Mouse (Mus musculus) midbrain, embryonic 15.5 days (tissue): Measurements from ENCODE around the gene Fgfr2. TPM values are rescaled to one million over a fixed set of nuclear protein-coding genes. Genes with fewer than 3 reads are reported as not detected.

Experiments
- ATAC-seq: fragments of 200-750 bp; cut with Nextera tagmentation; replicated peaks from 2 replicates; pipeline ENCODE4 v1.8.0; 2017; ENCODE audit warnings: moderate TSS enrichment
- H3K27ac ChIP-seq: fragments of 300-500 bp; sonication (generic); 2 replicates; pipeline ENCODE4 v1.5.1; 2015; ENCODE audit warnings: mild to moderate bottlenecking, inconsistent platforms
- H3K27me3 ChIP-seq: fragments of 300-500 bp; sonication (generic); replicated peaks from 2 replicates; pipeline ENCODE4 v1.6.1; 2015; ENCODE audit warnings: inconsistent platforms
- H3K36me3 ChIP-seq: fragments of 300-500 bp; sonication (generic); replicated peaks from 2 replicates; pipeline ENCODE4 v1.6.1; 2015; ENCODE audit warnings: inconsistent platforms
- H3K4me1 ChIP-seq: fragments of 300-500 bp; sonication (generic); 2 replicates; pipeline ENCODE4 v1.6.1; 2015; ENCODE audit warnings: inconsistent platforms
- H3K4me2 ChIP-seq: fragments of 300-500 bp; sonication (generic); 2 replicates; pipeline ENCODE4 v1.6.1; 2015; ENCODE audit warnings: inconsistent platforms, mild to moderate bottlenecking, moderate library complexity
- H3K4me3 ChIP-seq: fragments of 300-500 bp; sonication (generic); 2 replicates; pipeline ENCODE4 v1.5.1; 2015; ENCODE audit warnings: mild to moderate bottlenecking, inconsistent platforms
- H3K9ac ChIP-seq: fragments of 300-500 bp; sonication (generic); 2 replicates; pipeline ENCODE4 v1.6.1; 2015; ENCODE audit warnings: mild to moderate bottlenecking, inconsistent platforms
- H3K9me3 ChIP-seq: fragments of 300-500 bp; sonication (generic); 2 replicates; pipeline ENCODE4 v1.6.1; 2016; ENCODE audit warnings: inconsistent platforms
- WGBS: fragments of 180-500 bp; shearing (Covaris S2); methylation state at CpG from one replicate; pipeline ENCODE4 v1.1.7; 2015; ENCODE audit warnings: mixed read lengths; 5-methylcytosine and 5-hydroxymethylcytosine counted together
- polyA plus RNA-seq: library from polyadenylated mRNA; unstranded; fragments of >200 nt; fragmentation: Nextera tagmentation; extraction: Ambion mirVana; gene quantifications from 2 replicates; pipeline ENCODE4 v1.2.1, GENCODE M21; 2015

The Fgfr2 gene
- polyA plus RNA-seq, 1 experiment from 2014 or later = 23.3 TPM

- Histone ChIP-seq H3K27ac (no peak overlapping the region), H3K4me3 (no peak overlapping the region), H3K9ac (no peak overlapping the region), H3K36me3 (no peaks in the 10 kb centered on the region), H3K9me3 (no peaks in the 10 kb centered on the region), H3K4me1 (peaks cover 12% of the 10 kb centered on the region), H3K27me3 (no peaks in the 10 kb centered on the region), H3K4me2 (no peak overlapping the region)
- ATAC-seq = no peak
- 75% methylated on average over 5 of the region's 5 CpGs for WGBS
Observed at GRCm38 (mm10) chr7:132260632-132261031, 862.5 kb downstream of the Fgfr2 start.

- no peaks in the 10 kb centered on the region for H3K9me3 ChIP-seq
- no peak overlapping the region for H3K4me3 ChIP-seq
- H3K4me1 ChIP-seq = peaks cover 7% of the 10 kb centered on the region
- H3K27ac ChIP-seq = no peak overlapping the region
- no peak overlapping the region for H3K9ac ChIP-seq
- no peak overlapping the region for H3K4me2 ChIP-seq
- H3K27me3 ChIP-seq = no peaks in the 10 kb centered on the region
- ATAC-seq = no peak
- WGBS = 45% methylated on average over 7 of the region's 7 CpGs
- H3K36me3 ChIP-seq = no peaks in the 10 kb centered on the region
Observed at GRCm38 (mm10) chr7:132258817-132259216, 864.3 kb downstream of the Fgfr2 start.

- Histone ChIP-seq H3K27me3 (no peaks in the 10 kb centered on the region), H3K4me3 (no peak overlapping the region), H3K27ac (no peak overlapping the region), H3K4me1 (peaks cover 5% of the 10 kb centered on the region), H3K36me3 (no peaks in the 10 kb centered on the region), H3K9me3 (no peaks in the 10 kb centered on the region), H3K4me2 (no peak overlapping the region), H3K9ac (no peak overlapping the region)
- 58% methylated on average over 5 of the region's 5 CpGs for WGBS
- no peak for ATAC-seq
Observed at GRCm38 (mm10) chr7:132258216-132258615, 864.9 kb downstream of the Fgfr2 start.

DNA sequence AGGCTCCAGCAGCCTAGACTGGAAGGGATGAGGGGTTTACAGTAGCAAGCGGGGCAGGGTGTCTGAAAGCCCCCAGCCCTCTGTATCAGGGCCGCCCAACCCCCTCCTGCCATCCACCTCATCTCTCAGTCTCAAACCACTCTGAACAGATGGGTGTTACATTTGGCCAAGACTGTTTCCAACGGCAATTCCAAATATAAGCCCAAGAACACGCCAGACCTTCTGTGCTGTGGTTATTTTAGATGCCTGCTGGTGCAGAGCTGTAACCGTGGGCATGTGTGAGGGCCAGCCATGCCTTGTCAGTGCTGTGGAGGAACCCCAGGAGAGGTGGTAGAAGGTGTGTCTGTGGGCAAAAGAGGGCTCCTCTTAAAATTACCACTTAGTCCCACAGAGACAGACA lies 869.6 kb downstream of the Fgfr2 start:
- ATAC-seq = no peak
- Histone ChIP-seq H3K4me1 (peaks cover 1% of the 10 kb centered on the region), H3K9me3 (no peaks in the 10 kb centered on the region), H3K36me3 (no peaks in the 10 kb centered on the region), H3K4me3 (no peak overlapping the region), H3K27me3 (no peaks in the 10 kb centered on the region), H3K9ac (no peak overlapping the region), H3K4me2 (no peak overlapping the region), H3K27ac (no peak overlapping the region)
- 83% methylated on average over 5 of the region's 5 CpGs for WGBS

DNA sequence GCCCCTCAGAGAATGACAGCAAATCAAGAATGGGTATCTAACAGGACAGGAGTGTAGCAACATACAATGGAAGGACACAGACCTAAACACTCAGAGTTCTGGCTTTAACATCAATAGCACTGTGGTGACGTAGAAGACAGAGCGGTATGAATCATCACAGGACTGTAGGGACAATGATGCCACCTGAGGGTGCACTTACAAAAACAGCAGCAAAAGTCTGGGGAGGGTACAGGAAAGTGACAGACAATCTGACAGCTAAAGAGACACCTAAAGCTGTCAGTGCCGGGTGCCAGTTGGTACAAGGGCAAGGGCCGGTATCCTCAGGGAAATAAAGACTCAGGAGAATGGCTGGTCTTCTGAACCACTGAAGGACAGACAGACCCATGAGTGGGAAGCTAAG lies 870.1 kb downstream of the Fgfr2 start:
- H3K36me3 ChIP-seq = no peaks in the 10 kb centered on the region
- no peak for ATAC-seq
- no peaks in the 10 kb centered on the region for H3K9me3 ChIP-seq
- H3K27me3 ChIP-seq = no peaks in the 10 kb centered on the region
- no peak overlapping the region for H3K9ac ChIP-seq
- WGBS = 90% methylated on average over 4 of the region's 4 CpGs
- no peak overlapping the region for H3K4me3 ChIP-seq
- no peak overlapping the region for H3K4me2 ChIP-seq
- peaks cover 6% of the 10 kb centered on the region for H3K4me1 ChIP-seq
- no peak overlapping the region for H3K27ac ChIP-seq

DNA sequence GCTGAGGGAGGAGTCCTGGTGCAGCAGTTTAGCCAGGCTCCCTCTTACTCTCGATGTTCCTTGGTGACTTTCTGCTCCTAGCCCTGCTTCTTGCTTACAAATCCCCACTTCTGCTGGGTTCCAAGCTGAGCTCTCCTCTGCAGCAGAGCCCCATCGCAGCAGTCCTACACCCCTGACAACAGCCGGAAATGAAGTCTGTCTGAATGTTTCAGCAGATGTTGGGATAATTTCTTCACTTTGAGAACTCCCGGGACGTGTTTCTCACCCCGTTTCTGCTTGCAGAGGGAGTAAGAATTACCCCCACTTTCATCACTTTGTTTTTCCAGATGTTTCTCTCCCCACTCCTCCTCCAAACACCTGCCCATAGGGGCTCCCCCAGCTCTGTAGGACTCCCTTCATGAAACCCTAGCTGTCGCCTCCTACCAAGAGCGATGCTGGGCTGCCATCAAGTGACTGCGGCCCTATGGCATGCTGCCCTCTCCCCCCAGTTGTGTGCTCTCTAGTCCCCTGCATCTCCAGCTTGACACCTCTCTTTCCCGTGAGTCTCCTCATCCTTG lies 873.5 kb downstream of the Fgfr2 start:
- no peak overlapping the region for H3K27ac ChIP-seq
- no peak overlapping the region for H3K4me2 ChIP-seq
- H3K4me1 ChIP-seq = peaks cover 27% of the 10 kb centered on the region
- no peaks in the 10 kb centered on the region for H3K9me3 ChIP-seq
- H3K9ac ChIP-seq = no peak overlapping the region
- no peak for ATAC-seq
- 81% methylated on average over 10 of the region's 10 CpGs for WGBS
- no peaks in the 10 kb centered on the region for H3K36me3 ChIP-seq
- no peaks in the 10 kb centered on the region for H3K27me3 ChIP-seq
- no peak overlapping the region for H3K4me3 ChIP-seq

DNA sequence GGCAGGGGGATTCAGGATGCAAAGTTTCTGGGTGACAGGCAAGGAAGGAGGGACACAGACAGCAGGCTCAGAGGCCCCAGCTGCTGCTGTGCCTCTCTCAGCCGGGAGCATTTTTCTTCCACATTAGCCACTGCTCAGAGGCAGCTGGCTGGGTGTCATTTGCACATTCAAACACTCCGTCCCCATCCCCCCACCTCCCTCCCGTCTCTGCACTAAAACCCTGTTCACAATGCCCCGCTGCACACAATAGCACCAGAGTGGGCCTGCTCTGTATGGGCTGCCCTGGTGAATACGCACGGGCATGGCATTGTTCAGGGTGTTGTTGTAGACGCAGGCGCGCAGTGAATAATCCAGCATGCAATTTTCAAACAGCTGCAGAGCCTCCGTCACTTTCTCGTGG lies 875.6 kb downstream of the Fgfr2 start:
- H3K4me2 ChIP-seq = peak overlapping the region; percentile 25
- WGBS = 6% methylated on average over 11 of the region's 11 CpGs

GRCm38 (mm10) chr7:132247091-132247490 lies 876.1 kb downstream of the Fgfr2 start:
- H3K9ac ChIP-seq = no peak overlapping the region; the same call in 1 of the 2 replicates
- no peak overlapping the region for H3K4me3 ChIP-seq
- WGBS = 36% methylated on average over 5 of the region's 5 CpGs
- H3K4me2 ChIP-seq = peak overlapping the region; percentile 25; the same call in 1 of the 2 replicates
- ATAC-seq = no peak
- no peaks in the 10 kb centered on the region for H3K9me3 ChIP-seq
- no peaks in the 10 kb centered on the region for H3K36me3 ChIP-seq
- peak overlapping the region; percentile 74 for H3K27ac ChIP-seq
- no peaks in the 10 kb centered on the region for H3K27me3 ChIP-seq
- peaks cover 27% of the 10 kb centered on the region for H3K4me1 ChIP-seq

More for the DNA sequence above, 875.6 kb downstream of the Fgfr2 start:
- H3K4me3 ChIP-seq = no peak overlapping the region
- no peaks in the 10 kb centered on the region for H3K27me3 ChIP-seq
- ATAC-seq = peak; percentile 95
- H3K9ac ChIP-seq = no peak overlapping the region; the same call in 1 of the 2 replicates
- peaks cover 27% of the 10 kb centered on the region for H3K4me1 ChIP-seq
- H3K27ac ChIP-seq = peak overlapping the region; percentile 74
- no peaks in the 10 kb centered on the region for H3K9me3 ChIP-seq
- H3K36me3 ChIP-seq = no peaks in the 10 kb centered on the region

DNA sequence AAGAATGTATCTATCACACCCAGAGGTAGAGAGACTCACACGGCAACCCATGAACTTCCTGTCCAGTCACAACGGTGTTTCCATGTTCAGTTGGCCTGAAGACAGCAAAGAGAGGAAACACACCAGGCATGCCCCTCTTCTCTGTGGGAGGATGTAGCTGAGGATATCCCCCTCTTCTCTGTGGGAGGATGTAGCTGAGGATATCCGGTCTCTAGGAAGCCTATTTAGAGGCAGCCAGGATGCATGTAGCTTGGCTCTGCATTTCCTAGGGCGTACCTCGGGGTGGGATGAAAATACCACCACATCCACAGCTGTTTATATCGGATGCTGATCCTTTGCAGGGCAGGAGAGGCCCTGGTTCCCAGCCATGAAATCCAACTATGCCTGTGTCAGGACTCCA lies 877.4 kb downstream of the Fgfr2 start:
- Histone ChIP-seq H3K4me1 (peaks cover 27% of the 10 kb centered on the region), H3K36me3 (no peaks in the 10 kb centered on the region), H3K4me2 (no peak overlapping the region), H3K27me3 (no peaks in the 10 kb centered on the region), H3K27ac (no peak overlapping the region), H3K9ac (no peak overlapping the region), H3K9me3 (no peaks in the 10 kb centered on the region), H3K4me3 (no peak overlapping the region)
- WGBS = 91% methylated on average over 6 of the region's 6 CpGs
- no peak for ATAC-seq

DNA sequence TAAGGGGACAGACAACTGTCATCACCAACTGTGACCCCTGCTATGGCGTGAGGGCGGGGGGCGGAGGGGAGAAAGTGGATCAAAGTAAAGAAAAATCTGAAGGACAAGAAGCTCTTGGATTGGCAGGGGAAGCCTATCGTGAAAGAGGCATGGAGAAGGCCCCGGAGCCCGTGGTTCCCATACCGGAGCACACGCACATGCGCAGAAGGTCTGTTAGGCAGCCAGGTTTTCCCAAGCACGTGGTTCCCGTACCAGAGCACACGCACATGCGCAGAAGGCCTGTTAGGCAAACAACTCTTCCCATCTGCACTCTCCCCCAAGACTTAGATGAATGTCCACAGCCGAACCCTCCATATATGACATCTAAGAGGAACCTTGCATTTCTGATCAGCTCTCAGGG lies 878.5 kb downstream of the Fgfr2 start:
- ATAC-seq = no peak
- 94% methylated on average over 14 of the region's 14 CpGs for WGBS
- H3K27me3 ChIP-seq = no peaks in the 10 kb centered on the region
- no peaks in the 10 kb centered on the region for H3K36me3 ChIP-seq
- H3K4me1 ChIP-seq = peaks cover 27% of the 10 kb centered on the region
- no peaks in the 10 kb centered on the region for H3K9me3 ChIP-seq
- no peak overlapping the region for H3K27ac ChIP-seq
- no peak overlapping the region for H3K4me2 ChIP-seq
- no peak overlapping the region for H3K9ac ChIP-seq
- H3K4me3 ChIP-seq = no peak overlapping the region

GRCm38 (mm10) chr7:132243225-132243624 lies 879.9 kb downstream of the Fgfr2 start:
- 84% methylated on average over 5 of the region's 5 CpGs for WGBS
- ATAC-seq = no peak
- 0 out of 2 replicates have a peak, but pooled peaks cover 2% of the 10 kb centered on the region for H3K36me3 ChIP-seq
- H3K27me3 ChIP-seq = no peaks in the 10 kb centered on the region
- H3K9me3 ChIP-seq = no peaks in the 10 kb centered on the region
- H3K27ac ChIP-seq = no peak overlapping the region
- no peak overlapping the region for H3K4me2 ChIP-seq
- H3K4me1 ChIP-seq = peaks cover 23% of the 10 kb centered on the region
- H3K4me3 ChIP-seq = no peak overlapping the region
- no peak overlapping the region for H3K9ac ChIP-seq

- Histone ChIP-seq H3K36me3 (0 out of 2 replicates have a peak, but pooled peaks cover 2% of the 10 kb centered on the region), H3K9ac (no peak overlapping the region), H3K27ac (no peak overlapping the region), H3K4me3 (no peak overlapping the region), H3K4me1 (peaks cover 17% of the 10 kb centered on the region), H3K27me3 (no peaks in the 10 kb centered on the region), H3K9me3 (no peaks in the 10 kb centered on the region), H3K4me2 (no peak overlapping the region)
- 0 out of 2 replicates have a peak, but pooled peaks have one; percentile 24 for ATAC-seq
- WGBS = 54% methylated on average over 4 of the region's 4 CpGs
Observed at GRCm38 (mm10) chr7:132242617-132243141, 880.5 kb downstream of the Fgfr2 start.

- H3K27me3 ChIP-seq = no peaks in the 10 kb centered on the region
- no peak overlapping the region for H3K4me3 ChIP-seq
- H3K36me3 ChIP-seq = 0 out of 2 replicates have a peak, but pooled peaks cover 2% of the 10 kb centered on the region
- 94% methylated on average over 3 of the region's 3 CpGs for WGBS
- ATAC-seq = no peak
- H3K9ac ChIP-seq = no peak overlapping the region
- H3K27ac ChIP-seq = no peak overlapping the region
- no peak overlapping the region for H3K4me2 ChIP-seq
- no peaks in the 10 kb centered on the region for H3K9me3 ChIP-seq
- H3K4me1 ChIP-seq = no peaks in the 10 kb centered on the region
Observed at GRCm38 (mm10) chr7:132238921-132239320, 884.2 kb downstream of the Fgfr2 start.
